Comparison of ENCODE assay signal across 8 mouse cellular contexts in the genomic region with DNA sequence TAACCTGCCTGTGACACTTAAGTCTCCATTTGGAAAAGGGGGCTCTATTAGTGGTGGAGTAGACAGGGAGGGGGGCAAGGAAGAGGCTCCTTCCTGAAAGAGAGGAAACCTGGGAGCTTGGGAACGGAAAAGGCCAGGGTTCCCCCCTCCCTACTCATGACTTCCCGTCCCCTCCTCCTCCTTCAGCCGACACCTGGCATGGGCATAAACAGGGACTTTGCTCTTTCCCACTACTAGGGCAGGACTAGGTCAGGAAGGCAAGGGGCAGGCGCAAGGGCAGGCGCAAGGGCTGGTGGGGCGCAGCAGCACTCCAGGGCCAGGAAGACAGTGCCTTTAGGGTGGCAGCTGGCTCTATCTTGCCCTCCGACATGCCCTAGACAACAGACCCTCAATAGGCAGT. TPM values are rescaled to one million over a fixed set of nuclear protein-coding genes. Genes with fewer than 3 reads are reported as not detected.
DNase-seq lines count a peak whose midpoint lies in the region; ATAC-seq lines count a peak whose summit lies in the region.

No protein-coding gene starts in this region.

- H3K27me3 ChIP-seq in forebrain, embryonic 10.5 days (ENCODE audit: poor library complexity, severe bottlenecking), result peaks cover 73% of the 10 kb centered on the region
- H3K27me3 ChIP-seq in hindbrain, embryonic 11.5 days (ENCODE audit: control insufficient read depth, insufficient read depth, low read length), result peaks cover 38% of the 10 kb centered on the region
- peaks cover 12% of the 10 kb centered on the region; the same call in 1 of the 2 replicates for H3K27me3 ChIP-seq in limb, embryonic 13.5 days
- peaks cover 44% of the 10 kb centered on the region for H3K27me3 ChIP-seq in neural tube, embryonic 12.5 days (replicated peaks)

- DNase-seq in cerebellum, adult 9-10 months, result peak; percentile 50
- DNase-seq in cerebellum, adult 8-10 months, result no peak
- DNase-seq in forebrain, embryonic 10.5 days (ENCODE audit: extremely low spot score, low spot score), result no peak
- no peak for DNase-seq in hindbrain, embryonic 11.5 days (ENCODE audit: low spot score)
- no peak for DNase-seq in right cerebral cortex, postnatal 36 days (ENCODE audit: low spot score in 2 of 2)
- no peak for DNase-seq in embryo, embryonic 10 days (ENCODE audit: low spot score)

- H3K4me2 ChIP-seq in hindbrain, embryonic 11.5 days (replicated peaks; ENCODE audit: low read depth, low read length), result no peak overlapping the region
- H3K4me2 ChIP-seq in limb, embryonic 13.5 days (replicated peaks), result peak overlapping the region; percentile 96
- H3K4me2 ChIP-seq in neural tube, embryonic 12.5 days (replicated peaks), result peak overlapping the region; percentile 90

- peaks cover 58% of the 10 kb centered on the region for H3K4me1 ChIP-seq in forebrain, embryonic 10.5 days
- peaks cover 13% of the 10 kb centered on the region for H3K4me1 ChIP-seq in hindbrain, embryonic 11.5 days (replicated peaks; ENCODE audit: control insufficient read depth, insufficient read depth, low read length)
- peaks cover 51% of the 10 kb centered on the region for H3K4me1 ChIP-seq in limb, embryonic 13.5 days
- H3K4me1 ChIP-seq in neural tube, embryonic 12.5 days, result peaks cover 48% of the 10 kb centered on the region

- WGBS in forebrain, embryonic 10.5 days, result 74% methylated on average over 7 of the region's 7 CpGs
- 81% methylated on average over 6 of the region's 7 CpGs for WGBS in hindbrain, embryonic 11.5 days
- WGBS in limb, embryonic 13.5 days, result 52% methylated on average over 7 of the region's 7 CpGs
- 59% methylated on average over 7 of the region's 7 CpGs for WGBS in neural tube, embryonic 12.5 days

- peak overlapping the region; percentile 66 for H3K27ac ChIP-seq in forebrain, embryonic 10.5 days
- H3K27ac ChIP-seq in hindbrain, embryonic 11.5 days (ENCODE audit: low read depth, low read length), result no peak overlapping the region
- H3K27ac ChIP-seq in limb, embryonic 13.5 days, result peak overlapping the region; percentile 86
- H3K27ac ChIP-seq in neural tube, embryonic 12.5 days, result no peak overlapping the region

- H3K36me3 ChIP-seq in forebrain, embryonic 10.5 days (replicated peaks), result no peaks in the 10 kb centered on the region
- no peaks in the 10 kb centered on the region for H3K36me3 ChIP-seq in hindbrain, embryonic 11.5 days (ENCODE audit: control insufficient read depth, insufficient read depth, low read length)
- peaks cover 28% of the 10 kb centered on the region for H3K36me3 ChIP-seq in limb, embryonic 13.5 days
- H3K36me3 ChIP-seq in neural tube, embryonic 12.5 days, result no peaks in the 10 kb centered on the region

- H3K4me3 ChIP-seq in forebrain, embryonic 10.5 days, result peak overlapping the region; percentile 61
- 0 out of 2 replicates have a peak overlapping the region, but pooled peaks have one; percentile 12 for H3K4me3 ChIP-seq in hindbrain, embryonic 11.5 days (ENCODE audit: low read depth, low read length)
- peak overlapping the region; percentile 62 for H3K4me3 ChIP-seq in limb, embryonic 13.5 days
- 0 out of 2 replicates have a peak overlapping the region, but pooled peaks have one; percentile 43 for H3K4me3 ChIP-seq in neural tube, embryonic 12.5 days

- ATAC-seq in hindbrain, embryonic 11.5 days (ENCODE audit: low FRiP score), result no peak
- no peak for ATAC-seq in limb, embryonic 13.5 days (ENCODE audit: low FRiP score, low read depth)
- ATAC-seq in neural tube, embryonic 12.5 days (ENCODE audit: low FRiP score, low read depth), result no peak

- no peak overlapping the region for H3K9ac ChIP-seq in hindbrain, embryonic 11.5 days (ENCODE audit: low read depth, low read length)
- H3K9ac ChIP-seq in limb, embryonic 13.5 days, result peak overlapping the region; percentile 85
- H3K9ac ChIP-seq in neural tube, embryonic 12.5 days, result 0 out of 2 replicates have a peak overlapping the region, but pooled peaks have one; percentile 14

- no peaks in the 10 kb centered on the region for H3K9me3 ChIP-seq in forebrain, embryonic 10.5 days
- no peaks in the 10 kb centered on the region for H3K9me3 ChIP-seq in hindbrain, embryonic 11.5 days (ENCODE audit: control insufficient read depth, low read length)
- H3K9me3 ChIP-seq in limb, embryonic 13.5 days, result no peaks in the 10 kb centered on the region
- H3K9me3 ChIP-seq in neural tube, embryonic 12.5 days, result no peaks in the 10 kb centered on the region

RNA-seq across cellular contexts. Expression of a gene that starts 2.8 kb away (rescaled TPM):
- 12.9 and 13.2 TPM in 2 replicates for polyA plus RNA-seq in forebrain, embryonic 10.5 days (2016; fragmentation: Nextera tagmentation; extraction: Ambion mirVana)
- polyA plus RNA-seq in hindbrain, embryonic 11.5 days (2014; fragmentation: Nextera tagmentation; extraction: Ambion mirVana), result 14.0 and 16.4 TPM in 2 replicates
- 44.0 and 46.2 TPM in 2 replicates for polyA plus RNA-seq in limb, embryonic 13.5 days (2015; fragmentation: Nextera tagmentation; extraction: Ambion mirVana)
- polyA plus RNA-seq in neural tube, embryonic 12.5 days (2016; fragmentation: Nextera tagmentation; extraction: Ambion mirVana), result 14.4 and 15.9 TPM in 2 replicates

RNA-seq across cellular contexts. Expression of a gene that starts 7.7 kb away (rescaled TPM):
- 25.1 and 26.0 TPM in 2 replicates for polyA plus RNA-seq in forebrain, embryonic 10.5 days (2016; fragmentation: Nextera tagmentation; extraction: Ambion mirVana)
- polyA plus RNA-seq in hindbrain, embryonic 11.5 days (2014; fragmentation: Nextera tagmentation; extraction: Ambion mirVana), result 35.9 and 37.5 TPM in 2 replicates
- polyA plus RNA-seq in limb, embryonic 13.5 days (2015; fragmentation: Nextera tagmentation; extraction: Ambion mirVana), result 85.5 and 88.8 TPM in 2 replicates
- 39.0 and 40.2 TPM in 2 replicates for polyA plus RNA-seq in neural tube, embryonic 12.5 days (2016; fragmentation: Nextera tagmentation; extraction: Ambion mirVana)

RNA-seq across cellular contexts. Expression of a gene that starts 18.9 kb away (rescaled TPM):
- 76.7 and 78.6 TPM in 2 replicates for polyA plus RNA-seq in forebrain, embryonic 10.5 days (2016; fragmentation: Nextera tagmentation; extraction: Ambion mirVana)
- polyA plus RNA-seq in hindbrain, embryonic 11.5 days (2014; fragmentation: Nextera tagmentation; extraction: Ambion mirVana), result 75.7 and 82.9 TPM in 2 replicates
- polyA plus RNA-seq in limb, embryonic 13.5 days (2015; fragmentation: Nextera tagmentation; extraction: Ambion mirVana), result 120 and 126 TPM in 2 replicates
- polyA plus RNA-seq in neural tube, embryonic 12.5 days (2016; fragmentation: Nextera tagmentation; extraction: Ambion mirVana), result 76.4 and 83.4 TPM in 2 replicates

RNA-seq across cellular contexts. Expression of a gene that starts 32.0 kb away (rescaled TPM):
- 4.4 and 5.4 TPM in 2 replicates for polyA plus RNA-seq in forebrain, embryonic 10.5 days (2016; fragmentation: Nextera tagmentation; extraction: Ambion mirVana)
- polyA plus RNA-seq in hindbrain, embryonic 11.5 days (2014; fragmentation: Nextera tagmentation; extraction: Ambion mirVana), result 9.5 and 9.7 TPM in 2 replicates
- polyA plus RNA-seq in limb, embryonic 13.5 days (2015; fragmentation: Nextera tagmentation; extraction: Ambion mirVana), result 6.1 and 6.8 TPM in 2 replicates
- 32.4 and 33.5 TPM in 2 replicates for polyA plus RNA-seq in neural tube, embryonic 12.5 days (2016; fragmentation: Nextera tagmentation; extraction: Ambion mirVana)

RNA-seq across cellular contexts. Expression of a gene that starts 32.3 kb away (rescaled TPM):
- polyA plus RNA-seq in forebrain, embryonic 10.5 days (2016; fragmentation: Nextera tagmentation; extraction: Ambion mirVana), result 260 and 275 TPM in 2 replicates
- 276 and 289 TPM in 2 replicates for polyA plus RNA-seq in hindbrain, embryonic 11.5 days (2014; fragmentation: Nextera tagmentation; extraction: Ambion mirVana)
- 332 and 333 TPM in 2 replicates for polyA plus RNA-seq in limb, embryonic 13.5 days (2015; fragmentation: Nextera tagmentation; extraction: Ambion mirVana)
- polyA plus RNA-seq in neural tube, embryonic 12.5 days (2016; fragmentation: Nextera tagmentation; extraction: Ambion mirVana), result 232 and 252 TPM in 2 replicates

Comparison
In these comparisons a context has a peak if more than half of its experiments do, and no peak if none do; other contexts are left out.
1. H3K27ac ChIP-seq: peak in forebrain, embryonic 10.5 days (single experiment) and limb, embryonic 13.5 days (single experiment); none in hindbrain, embryonic 11.5 days (single experiment) and neural tube, embryonic 12.5 days (single experiment).
2. H3K4me3 ChIP-seq: peak in every context shown above with its lines; median percentile 62 in limb, embryonic 13.5 days; 61 in forebrain, embryonic 10.5 days; 43 in neural tube, embryonic 12.5 days; 12 in hindbrain, embryonic 11.5 days.